Mouse (Mus musculus) MEL (cell line): ENCODE data around the gene Bbs9. TPM values are rescaled to one million over a fixed set of nuclear protein-coding genes. Genes with fewer than 3 reads are reported as not detected.
A peak's percentile ranks its signal among the peaks of the same experiment; 100 is the strongest.

ENCODE experiments used
- DNase-seq: peaks from one replicate; pipeline ENCODE4 v3.0.0; 2011; ENCODE audit warnings: low read depth, low spot score
- H3K27ac ChIP-seq: 2 replicates; pipeline ENCODE4 v1.5.1; 2012; ENCODE audit warnings: low read depth, mild to moderate bottlenecking, control low read depth, low read length, moderate library complexity; ENCODE audit not compliant: control insufficient read depth
- H3K27me3 ChIP-seq, 2 experiments: fragments of 150-350 bp in 1 of 2; sonication (generic) in 1 of 2; 2 replicates each; pipeline ENCODE4 v1.6.1; 2012; ENCODE audit warnings: low read length in 2 of 2, mild to moderate bottlenecking in 2 of 2, improper control_type of control experiment in 1 of 2, moderate library complexity in 1 of 2; ENCODE audit not compliant: insufficient read depth in 2 of 2, control insufficient read depth in 1 of 2
- H3K36me3 ChIP-seq, 2 experiments: 2 replicates each; pipeline ENCODE4 v1.6.1; 2012 to 2014; ENCODE audit warnings: low read length in 2 of 2, improper control_type of control experiment in 1 of 2, inconsistent platforms in 1 of 2, mild to moderate bottlenecking in 1 of 2; ENCODE audit not compliant: insufficient read depth in 2 of 2, control insufficient read depth in 1 of 2
- H3K4me1 ChIP-seq, 2 experiments: fragments of 150-350 bp in 1 of 2; sonication (generic) in 1 of 2; 2 replicates each; pipeline ENCODE4 v1.6.1; 2012; ENCODE audit warnings: low read length in 2 of 2, improper control_type of control experiment in 1 of 2, mild to moderate bottlenecking in 1 of 2; ENCODE audit not compliant: insufficient read depth in 2 of 2, control insufficient read depth in 1 of 2
- H3K4me3 ChIP-seq, 2 experiments: fragments of 150-350 bp in 1 of 2; sonication (generic) in 1 of 2; 2 replicates each; pipeline ENCODE4 v1.5.1; 2012; ENCODE audit warnings: low read depth in 2 of 2, low read length in 2 of 2, mild to moderate bottlenecking in 2 of 2, moderate library complexity in 2 of 2, control low read depth in 1 of 2, improper control_type of control experiment in 1 of 2; ENCODE audit not compliant: control insufficient read depth in 1 of 2, insufficient read depth in 1 of 2
- H3K79me2 ChIP-seq: 2 replicates; pipeline ENCODE4 v1.6.1; 2012; ENCODE audit warnings: mild to moderate bottlenecking, low read length, moderate library complexity; ENCODE audit not compliant: control insufficient read depth, poor library complexity, insufficient read depth
- H3K9ac ChIP-seq: 2 replicates; pipeline ENCODE4 v1.6.1; 2012; ENCODE audit warnings: low read depth, mild to moderate bottlenecking, control low read depth, low read length, moderate library complexity; ENCODE audit not compliant: control insufficient read depth, poor library complexity, severe bottlenecking
- H3K9me3 ChIP-seq: fragments of 150-350 bp; sonication (generic); replicated peaks from 2 replicates; pipeline ENCODE4 v1.6.1; 2012; ENCODE audit warnings: mild to moderate bottlenecking, low read length, improper control_type of control experiment, moderate library complexity; ENCODE audit not compliant: insufficient read depth
- BHLHE40 ChIP-seq: IDR thresholded peaks from 2 replicates; pipeline ENCODE4 v1.6.1; 2012; ENCODE audit warnings: low read depth, mild to moderate bottlenecking, inconsistent platforms, low read length, improper control_type of control experiment, borderline replicate concordance
- CTCF ChIP-seq, 3 experiments: IDR thresholded peaks in 2 of 3; conservative IDR thresholded peaks in 1 of 3; 2 replicates each; pipeline ENCODE4 v1.5.1; 2011 to 2012; ENCODE audit warnings: low read length in 3 of 3, low read depth in 2 of 3, mild to moderate bottlenecking in 2 of 3, improper control_type of control experiment in 1 of 3, inconsistent platforms in 1 of 3, mixed read lengths in 1 of 3, moderate library complexity in 1 of 3; ENCODE audit not compliant: control insufficient read depth in 1 of 3, insufficient read depth in 1 of 3, poor library complexity in 1 of 3, severe bottlenecking in 1 of 3
- E2F4 ChIP-seq: IDR thresholded peaks from 2 replicates; pipeline ENCODE4 v1.6.1; 2011; ENCODE audit warnings: low read depth, low read length, improper control_type of control experiment, borderline replicate concordance
- ELF1 ChIP-seq: IDR thresholded peaks from 2 replicates; pipeline ENCODE4 v1.6.1; 2014; ENCODE audit warnings: low read depth, mild to moderate bottlenecking, inconsistent platforms, low read length, improper control_type of control experiment, moderate library complexity
- EP300 ChIP-seq, 2 experiments: IDR thresholded peaks; 2 replicates each; pipeline ENCODE4 v1.6.1; 2011; ENCODE audit warnings: improper control_type of control experiment in 2 of 2, low read length in 2 of 2, low read depth in 1 of 2, mild to moderate bottlenecking in 1 of 2
- ETS1 ChIP-seq: IDR thresholded peaks from 2 replicates; pipeline ENCODE4 v1.6.1; 2012; ENCODE audit warnings: low read depth, mild to moderate bottlenecking, inconsistent platforms, low read length, improper control_type of control experiment, moderate library complexity
- GATA1 ChIP-seq: IDR thresholded peaks from 2 replicates; pipeline ENCODE4 v1.6.1; 2011; ENCODE audit warnings: low read depth, low read length, improper control_type of control experiment
- HCFC1 ChIP-seq: IDR thresholded peaks from 2 replicates; pipeline ENCODE4 v1.6.1; 2012; ENCODE audit warnings: low read depth, mild to moderate bottlenecking, inconsistent platforms, low read length, improper control_type of control experiment, moderate library complexity
- JUND ChIP-seq: IDR thresholded peaks from 2 replicates; pipeline ENCODE4 v1.6.1; 2011; ENCODE audit warnings: low read depth, mild to moderate bottlenecking, improper control_type of control experiment, low read length
- MAFK ChIP-seq: IDR thresholded peaks from 2 replicates; pipeline ENCODE4 v1.6.1; 2011; ENCODE audit warnings: low read depth, mild to moderate bottlenecking, low read length, improper control_type of control experiment, borderline replicate concordance
- MAX ChIP-seq: IDR thresholded peaks from 2 replicates; pipeline ENCODE4 v1.6.1; 2011; ENCODE audit warnings: low read length, improper control_type of control experiment
- MAZ ChIP-seq: IDR thresholded peaks from 2 replicates; pipeline ENCODE4 v1.6.1; 2012; ENCODE audit warnings: low read depth, mild to moderate bottlenecking, inconsistent platforms, low read length, improper control_type of control experiment
- MEF2A ChIP-seq: IDR thresholded peaks from 2 replicates; pipeline ENCODE4 v1.6.1; 2014; ENCODE audit warnings: low read depth, mild to moderate bottlenecking, inconsistent platforms, low read length, improper control_type of control experiment; ENCODE audit not compliant: poor library complexity, insufficient replicate concordance, severe bottlenecking; ENCODE audit errors: extremely low read depth
- MXI1 ChIP-seq: IDR thresholded peaks from 2 replicates; pipeline ENCODE4 v1.6.1; 2011; ENCODE audit warnings: mild to moderate bottlenecking, low read depth, low read length, improper control_type of control experiment
- MYB ChIP-seq: IDR thresholded peaks from 2 replicates; pipeline ENCODE4 v1.6.1; 2011; ENCODE audit warnings: mild to moderate bottlenecking, low read depth, low read length, improper control_type of control experiment
- MYC ChIP-seq: IDR thresholded peaks from 2 replicates; pipeline ENCODE4 v1.6.1; 2011; ENCODE audit warnings: low read depth, mild to moderate bottlenecking, low read length, improper control_type of control experiment, moderate library complexity
- NELFE ChIP-seq: IDR thresholded peaks from 2 replicates; pipeline ENCODE4 v1.6.1; 2011; ENCODE audit warnings: low read depth, low read length, improper control_type of control experiment
- NRF1 ChIP-seq: IDR thresholded peaks from 2 replicates; pipeline ENCODE4 v1.6.1; 2014; ENCODE audit warnings: low read depth, mild to moderate bottlenecking, inconsistent platforms, low read length, improper control_type of control experiment, moderate library complexity; ENCODE audit not compliant: poor library complexity, insufficient read depth, severe bottlenecking
- POLR2A ChIP-seq, 2 experiments: IDR thresholded peaks; 2 replicates each; pipeline ENCODE4 v1.6.1; 2011 to 2012; ENCODE audit warnings: low read length in 2 of 2, mild to moderate bottlenecking in 2 of 2, control low read depth in 1 of 2, improper control_type of control experiment in 1 of 2, low read depth in 1 of 2, moderate library complexity in 1 of 2; ENCODE audit not compliant: control insufficient read depth in 1 of 2, insufficient read depth in 1 of 2, poor library complexity in 1 of 2
- POLR2AphosphoS5 ChIP-seq: IDR thresholded peaks from 2 replicates; pipeline ENCODE4 v1.6.1; 2012; ENCODE audit warnings: low read depth, borderline replicate concordance, mild to moderate bottlenecking, inconsistent platforms, low read length, moderate library complexity, mixed read lengths
- RAD21 ChIP-seq: IDR thresholded peaks from 2 replicates; pipeline ENCODE4 v1.6.1; 2011; ENCODE audit warnings: mild to moderate bottlenecking, low read depth, low read length, improper control_type of control experiment
- RCOR1 ChIP-seq: IDR thresholded peaks from 2 replicates; pipeline ENCODE4 v1.6.1; 2012; ENCODE audit warnings: low read depth, mild to moderate bottlenecking, inconsistent platforms, low read length, improper control_type of control experiment
- SMC3 ChIP-seq: IDR thresholded peaks from 2 replicates; pipeline ENCODE4 v1.6.1; 2011; ENCODE audit warnings: low read depth, low read length, improper control_type of control experiment
- TBP ChIP-seq: IDR thresholded peaks from 2 replicates; pipeline ENCODE4 v1.8.0; 2011; ENCODE audit warnings: low read depth, low read length, improper control_type of control experiment
- UBTF ChIP-seq: IDR thresholded peaks from 2 replicates; pipeline ENCODE4 v1.6.1; 2012; ENCODE audit warnings: low read depth, mild to moderate bottlenecking, inconsistent platforms, low read length, improper control_type of control experiment, moderate library complexity, borderline replicate concordance; ENCODE audit not compliant: insufficient read depth
- USF1 ChIP-seq: IDR thresholded peaks from 2 replicates; pipeline ENCODE4 v1.6.1; 2014; ENCODE audit warnings: low read depth, mild to moderate bottlenecking, inconsistent platforms, low read length, improper control_type of control experiment, moderate library complexity
- USF2 ChIP-seq, 2 experiments: IDR thresholded peaks; 2 replicates each; pipeline ENCODE4 v1.6.1; 2011 to 2012; ENCODE audit warnings: improper control_type of control experiment in 2 of 2, low read length in 2 of 2, borderline replicate concordance in 1 of 2, inconsistent platforms in 1 of 2, low read depth in 1 of 2, mild to moderate bottlenecking in 1 of 2; ENCODE audit not compliant: insufficient read depth in 1 of 2
- ZC3H11A ChIP-seq: IDR thresholded peaks from 2 replicates; pipeline ENCODE4 v1.6.1; 2012; ENCODE audit warnings: low read depth, mild to moderate bottlenecking, inconsistent platforms, low read length, improper control_type of control experiment
- ZMIZ1 ChIP-seq: IDR thresholded peaks from 2 replicates; pipeline ENCODE4 v1.6.1; 2012; ENCODE audit warnings: low read depth, mild to moderate bottlenecking, inconsistent platforms, low read length, improper control_type of control experiment, moderate library complexity
- ZNF384 ChIP-seq: IDR thresholded peaks from 2 replicates; pipeline ENCODE4 v1.6.1; 2012; ENCODE audit warnings: low read depth, mild to moderate bottlenecking, inconsistent platforms, low read length, improper control_type of control experiment
- polyA plus RNA-seq, 2 experiments: library from polyadenylated mRNA; stranded (reverse) in 1 of 2; unstranded in 1 of 2; fragments of >175 nt in 1 of 2; fragments of >200 nt in 1 of 2; gene quantifications; 2 replicates each; pipeline versions ENCODE4 v1.2.1 to v1.2.4; 2012; ENCODE audit warnings: low replicate concordance in 2 of 2, low read depth in 1 of 2; ENCODE audit not compliant: insufficient read length in 2 of 2, insufficient read depth in 1 of 2, missing spikeins in 1 of 2
- total RNA-seq: library from RNA; depleted of rRNA; stranded (reverse); fragments of 300-350 nt; gene quantifications from 2 replicates; pipeline ENCODE4 v1.2.3, GENCODE M21; 2012

Bbs9 gene
- total and polyA plus RNA-seq, 3 experiments: 18.5 to 19.5 TPM; not detected in 1

- H3K9ac ChIP-seq: no peak overlapping the region
- DNase-seq: peak; percentile 63
- H3K27me3 ChIP-seq: no peaks in the 10 kb centered on the region
- 0 out of 2 replicates have a peak, but pooled peaks have one; percentile 46 for TF ChIP-seq RCOR1
- peak in 1 of 2 experiments; percentile 67; a peak in 3 of 4 replicates for TF ChIP-seq EP300 (IDR thresholded peaks at IDR 0.05; ENCODE audit: low read depth in 1 of 2, low read length in 2 of 2)
- TF ChIP-seq NELFE: no peak
- TF ChIP-seq, all 39 proteins: peak for 2
- no peaks in the 10 kb centered on the region for H3K4me1 ChIP-seq
- no peaks in the 10 kb centered on the region for H3K79me2 ChIP-seq
- no peak overlapping the region for H3K27ac ChIP-seq
- no peaks in the 10 kb centered on the region for H3K9me3 ChIP-seq
- H3K4me3 ChIP-seq: no peak overlapping the region
- H3K36me3 ChIP-seq: 0 out of 4 replicates have a peak, but pooled peaks cover 0 to 3% of the 10 kb centered on the region in 2 experiments
These were observed 143.7 kb downstream of the Bbs9 start for GRCm38 (mm10) chr9:22619245-22619644.

DNA sequence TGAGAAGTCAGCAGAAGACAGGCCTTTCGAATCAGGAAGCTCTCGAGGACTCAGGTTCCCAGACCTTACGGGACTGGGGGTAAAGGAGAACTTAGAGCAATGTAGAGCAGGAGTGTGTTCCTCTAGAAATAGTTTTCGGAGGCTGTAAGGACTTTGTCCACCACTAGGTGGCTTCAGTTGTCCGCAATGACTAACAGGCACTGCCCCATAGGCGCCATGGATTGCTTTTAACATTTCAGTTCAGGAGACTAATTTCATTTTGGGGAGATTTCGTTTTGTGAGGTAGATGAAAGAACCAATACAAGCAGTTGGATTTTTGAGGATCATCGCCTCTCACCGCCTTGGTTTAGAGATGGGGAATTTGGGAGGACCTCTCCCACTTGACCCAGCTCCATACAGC is 149.5 kb downstream of the Bbs9 start:
- Histone ChIP-seq H3K9me3 (no peaks in the 10 kb centered on the region), H3K27me3 (no peaks in the 10 kb centered on the region), H3K36me3 (peaks cover 0 to 5% of the 10 kb centered on the region in 2 experiments; a peak in 2 of 4 replicates), H3K4me1 (peaks cover 0 to 6% of the 10 kb centered on the region in 2 experiments; a peak in 2 of 4 replicates), H3K79me2 (no peaks in the 10 kb centered on the region), H3K9ac (no peak overlapping the region), H3K4me3 (no peak overlapping the region), H3K27ac (no peak overlapping the region)
- no peak for TF ChIP-seq USF1
- TF ChIP-seq RCOR1: no peak
- no peak for TF ChIP-seq MAFK
- TF ChIP-seq SMC3: peak; percentile 94
- TF ChIP-seq UBTF: no peak
- no peak for TF ChIP-seq ZNF384
- TF ChIP-seq MEF2A: no peak
- peak; percentile 87 to 98 (median 95) for TF ChIP-seq CTCF (IDR thresholded peaks at IDR 0.05 in 2 of 3, conservative IDR thresholded peaks at IDR 0.05 in 1 of 3; ENCODE audit: control insufficient read depth in 1 of 3, insufficient read depth in 1 of 3, low read depth in 2 of 3, low read length in 3 of 3, poor library complexity in 1 of 3, severe bottlenecking in 1 of 3)
- no peak for TF ChIP-seq BHLHE40
- TF ChIP-seq TBP: 0 out of 2 replicates have a peak, but pooled peaks have one; percentile 44
- peak; percentile 17; the same call in 1 of the 2 replicates for TF ChIP-seq MYB
- TF ChIP-seq JUND: no peak
- TF ChIP-seq HCFC1: no peak
- 0 out of 2 replicates have a peak, but pooled peaks have one; percentile 7 for TF ChIP-seq ELF1
- TF ChIP-seq POLR2AphosphoS5: no peak
- no peak for TF ChIP-seq NELFE
- no peak for TF ChIP-seq ZMIZ1
- no peak; the same call in 1 of the 2 replicates for TF ChIP-seq MAX
- no peak for TF ChIP-seq ETS1
- no peak for TF ChIP-seq EP300 (IDR thresholded peaks at IDR 0.05; ENCODE audit: low read depth in 1 of 2, low read length in 2 of 2)
- TF ChIP-seq MYC: no peak
- peak; percentile 82 for TF ChIP-seq ZC3H11A
- no peak for TF ChIP-seq MXI1
- TF ChIP-seq RAD21: peak; percentile 94
- TF ChIP-seq E2F4: no peak
- no peak for TF ChIP-seq POLR2A (IDR thresholded peaks at IDR 0.05; ENCODE audit: control insufficient read depth in 1 of 2, insufficient read depth in 1 of 2, low read depth in 1 of 2, low read length in 2 of 2, poor library complexity in 1 of 2)
- TF ChIP-seq GATA1: no peak
- TF ChIP-seq MAZ: no peak
- TF ChIP-seq NRF1: no peak
- no peak for TF ChIP-seq USF2 (IDR thresholded peaks at IDR 0.05; ENCODE audit: borderline replicate concordance in 1 of 2, insufficient read depth in 1 of 2, low read depth in 1 of 2, low read length in 2 of 2)
- DNase-seq: peak; percentile 88
